Mouse (Mus musculus) heart, adult 8-10 months (tissue): ENCODE results near the gene Fgfrl1. TPM values are rescaled to one million over a fixed set of nuclear protein-coding genes. Genes with fewer than 3 reads are reported as not detected.

Experiments
- DNase-seq: peaks from one replicate; pipeline ENCODE4 v3.0.0; 2022; ENCODE audit warnings: low spot score
- total RNA-seq, 4 experiments: library from RNA; stranded (reverse); gene quantifications; 2 replicates each; pipeline ENCODE4 v1.2.4; 2022

Gene Fgfrl1
- 10 to 100 TPM; 22.5 to 30.0 (median 26.3) TPM for total RNA-seq

GRCm38 (mm10) chr5:108692271-108692670 is at the start of gene Fgfrl1:
Gene Fgfrl1, plus strand, starts transcription at chr5:108692382.
- no peak for DNase-seq

- no peak for DNase-seq
Measured at GRCm38 (mm10) chr5:108643674-108644073, 48.5 kb upstream of the Fgfrl1 start.

- DNase-seq, result no peak
Measured at GRCm38 (mm10) chr5:108645651-108646342, 46.4 kb upstream of the Fgfrl1 start.

- no peak for DNase-seq
Measured at GRCm38 (mm10) chr5:108646343-108646660, 45.9 kb upstream of the Fgfrl1 start.

- no peak for DNase-seq
Measured at GRCm38 (mm10) chr5:108647311-108647710, 44.9 kb upstream of the Fgfrl1 start.

- no peak for DNase-seq
Measured at GRCm38 (mm10) chr5:108647820-108648465, 44.2 kb upstream of the Fgfrl1 start.

GRCm38 (mm10) chr5:108648937-108649576 is 43.1 kb upstream of the Fgfrl1 start:
- no peak for DNase-seq

GRCm38 (mm10) chr5:108650341-108650740 is 41.8 kb upstream of the Fgfrl1 start:
- no peak for DNase-seq

- no peak for DNase-seq
Measured at GRCm38 (mm10) chr5:108651136-108651720, 41.0 kb upstream of the Fgfrl1 start.

GRCm38 (mm10) chr5:108651823-108652222 is 40.4 kb upstream of the Fgfrl1 start:
- DNase-seq, result peak; percentile 42

- DNase-seq, result no peak
Measured at GRCm38 (mm10) chr5:108653341-108653740, 38.8 kb upstream of the Fgfrl1 start.

GRCm38 (mm10) chr5:108654444-108654990 is 37.7 kb upstream of the Fgfrl1 start:
- DNase-seq, result no peak

- no peak for DNase-seq
Measured at GRCm38 (mm10) chr5:108655381-108655780, 36.8 kb upstream of the Fgfrl1 start.

GRCm38 (mm10) chr5:108655891-108656650 is 36.1 kb upstream of the Fgfrl1 start:
- DNase-seq, result no peak

GRCm38 (mm10) chr5:108657406-108657805 is 34.8 kb upstream of the Fgfrl1 start:
- DNase-seq, result no peak

- DNase-seq, result no peak
Measured at GRCm38 (mm10) chr5:108658611-108659010, 33.6 kb upstream of the Fgfrl1 start.

GRCm38 (mm10) chr5:108659698-108660631 is 32.2 kb upstream of the Fgfrl1 start, which contains the start of gene Idua:
Gene Idua, plus strand, starts transcription at chr5:108660331.
- peak; percentile 13 for DNase-seq

GRCm38 (mm10) chr5:108660632-108661268 is 31.4 kb upstream of the Fgfrl1 start:
- peak; percentile 92 for DNase-seq

GRCm38 (mm10) chr5:108662772-108663171 is 29.4 kb upstream of the Fgfrl1 start:
- DNase-seq, result no peak

GRCm38 (mm10) chr5:108665066-108665465 is 27.1 kb upstream of the Fgfrl1 start:
- DNase-seq, result no peak
